Mouse (Mus musculus): ENCODE measurements around the gene C1qtnf6. TPM values are rescaled to one million over a fixed set of nuclear protein-coding genes. Genes with fewer than 3 reads are reported as not detected.

Gene C1qtnf6
- total RNA-seq, 2 experiments from 2014 or later = 0.46 to 5.3 TPM

GRCm38 (mm10) chr15:78521331-78521730 is 9.9 kb downstream of the C1qtnf6 start:
- ATAC-seq (replicated peaks; ENCODE audit: poor library complexity) = no peak

- peak; percentile 31 for ATAC-seq (replicated peaks; ENCODE audit: poor library complexity)
Measured at GRCm38 (mm10) chr15:78520112-78520715, 11.0 kb downstream of the C1qtnf6 start.

- no peak for ATAC-seq (replicated peaks; ENCODE audit: poor library complexity)
Measured at GRCm38 (mm10) chr15:78518221-78518620, 13.0 kb downstream of the C1qtnf6 start.

GRCm38 (mm10) chr15:78515759-78516158 is 15.5 kb downstream of the C1qtnf6 start:
- peak; percentile 42; the same call in 1 of the 2 replicates for ATAC-seq (replicated peaks; ENCODE audit: poor library complexity)

- peak; percentile 69 for ATAC-seq (replicated peaks; ENCODE audit: poor library complexity)
Measured at GRCm38 (mm10) chr15:78514393-78515146, 16.6 kb downstream of the C1qtnf6 start.

GRCm38 (mm10) chr15:78513019-78513418 is 18.2 kb downstream of the C1qtnf6 start:
- no peak for ATAC-seq (replicated peaks; ENCODE audit: poor library complexity)

GRCm38 (mm10) chr15:78511951-78512350 is 19.3 kb downstream of the C1qtnf6 start:
- ATAC-seq (replicated peaks; ENCODE audit: poor library complexity) = no peak

- ATAC-seq (replicated peaks; ENCODE audit: poor library complexity) = 0 out of 2 replicates have a peak, but pooled peaks have one; percentile 24
Measured at GRCm38 (mm10) chr15:78510736-78511135, 20.5 kb downstream of the C1qtnf6 start.

GRCm38 (mm10) chr15:78510121-78510576 is 21.1 kb downstream of the C1qtnf6 start:
- peak; percentile 16; the same call in 1 of the 2 replicates for ATAC-seq (replicated peaks; ENCODE audit: poor library complexity)

GRCm38 (mm10) chr15:78509297-78509899 is 21.8 kb downstream of the C1qtnf6 start:
- no peak for ATAC-seq (replicated peaks; ENCODE audit: poor library complexity)

- no peak for ATAC-seq (replicated peaks; ENCODE audit: poor library complexity)
Measured at GRCm38 (mm10) chr15:78508443-78508842, 22.8 kb downstream of the C1qtnf6 start.

- no peak for ATAC-seq (replicated peaks; ENCODE audit: poor library complexity)
Measured at GRCm38 (mm10) chr15:78505541-78505940, 25.7 kb downstream of the C1qtnf6 start.

GRCm38 (mm10) chr15:78504816-78505215 is 26.4 kb downstream of the C1qtnf6 start:
- no peak for ATAC-seq (replicated peaks; ENCODE audit: poor library complexity)

- ATAC-seq (replicated peaks; ENCODE audit: poor library complexity) = no peak
Measured at GRCm38 (mm10) chr15:78504013-78504412, 27.2 kb downstream of the C1qtnf6 start.

- ATAC-seq (replicated peaks; ENCODE audit: poor library complexity) = no peak
Measured at GRCm38 (mm10) chr15:78502437-78503132, 28.6 kb downstream of the C1qtnf6 start.

- no peak for ATAC-seq (replicated peaks; ENCODE audit: poor library complexity)
Measured at GRCm38 (mm10) chr15:78494968-78495406, 36.2 kb downstream of the C1qtnf6 start, which contains the start of gene Il2rb. Il2rb (minus strand) TSS chr15:78495271.

GRCm38 (mm10) chr15:78493401-78494010 is 37.7 kb downstream of the C1qtnf6 start:
- no peak for ATAC-seq (replicated peaks; ENCODE audit: poor library complexity)

- no peak for ATAC-seq (replicated peaks; ENCODE audit: poor library complexity)
Measured at GRCm38 (mm10) chr15:78491301-78491700, 39.9 kb downstream of the C1qtnf6 start.

GRCm38 (mm10) chr15:78489906-78490305 is 41.3 kb downstream of the C1qtnf6 start:
- no peak for ATAC-seq (replicated peaks; ENCODE audit: poor library complexity)

GRCm38 (mm10) chr15:78489248-78489647 is 42.0 kb downstream of the C1qtnf6 start:
- no peak for ATAC-seq (replicated peaks; ENCODE audit: poor library complexity)

GRCm38 (mm10) chr15:78487066-78487465 is 44.1 kb downstream of the C1qtnf6 start:
- no peak for ATAC-seq (replicated peaks; ENCODE audit: poor library complexity)

Measured in megakaryocyte progenitor cell, adult 5-6 weeks (primary cell).